Mouse (Mus musculus) liver, embryonic 13.5 days (tissue): ENCODE measurements around the gene Scgb1a1. TPM values are rescaled to one million over a fixed set of nuclear protein-coding genes. Genes with fewer than 3 reads are reported as not detected.

Experiments
- ATAC-seq: fragments of 200-750 bp; cut with Nextera tagmentation; 2 replicates; pipeline ENCODE4 v1.8.0; 2017; ENCODE audit warnings: low read depth, mild to moderate bottlenecking, moderate number of reproducible peaks, moderate library complexity
- DNase-seq: peaks from one replicate; pipeline ENCODE4 v3.0.0; 2022
- H3K27ac ChIP-seq: fragments of 300-500 bp; sonication (generic); 2 replicates; pipeline ENCODE4 v1.5.1; 2015; ENCODE audit warnings: moderate library complexity, mild to moderate bottlenecking, inconsistent platforms
- H3K27me3 ChIP-seq: fragments of 300-500 bp; sonication (generic); 2 replicates; pipeline ENCODE4 v1.6.1; 2015; ENCODE audit warnings: mild to moderate bottlenecking, inconsistent platforms
- H3K36me3 ChIP-seq: fragments of 300-500 bp; sonication (generic); 2 replicates; pipeline ENCODE4 v1.6.1; 2015; ENCODE audit warnings: mild to moderate bottlenecking, inconsistent platforms
- H3K4me1 ChIP-seq: fragments of 300-500 bp; sonication (generic); replicated peaks from 2 replicates; pipeline ENCODE4 v1.6.1; 2015; ENCODE audit warnings: inconsistent platforms
- H3K4me2 ChIP-seq: fragments of 300-500 bp; sonication (generic); 2 replicates; pipeline ENCODE4 v1.6.1; 2015; ENCODE audit warnings: inconsistent platforms, mild to moderate bottlenecking, moderate library complexity
- H3K4me3 ChIP-seq: fragments of 300-500 bp; sonication (generic); replicated peaks from 2 replicates; pipeline ENCODE4 v1.5.1; 2015; ENCODE audit warnings: mild to moderate bottlenecking, inconsistent platforms
- H3K9ac ChIP-seq: fragments of 300-500 bp; sonication (generic); 2 replicates; pipeline ENCODE4 v1.6.1; 2015; ENCODE audit warnings: mild to moderate bottlenecking, inconsistent platforms
- H3K9me3 ChIP-seq: fragments of 300-500 bp; sonication (generic); replicated peaks from 2 replicates; pipeline ENCODE4 v1.6.1; 2016; ENCODE audit warnings: inconsistent platforms
- WGBS: fragments of 180-500 bp; shearing (Covaris S2); methylation state at CpG from one replicate; pipeline ENCODE4 v1.1.7; 2015; ENCODE audit not compliant: insufficient replicate concordance; 5-methylcytosine and 5-hydroxymethylcytosine counted together
- polyA plus RNA-seq: library from polyadenylated mRNA; unstranded; fragments of >200 nt; fragmentation: Nextera tagmentation; extraction: Ambion mirVana; gene quantifications from 2 replicates; pipeline ENCODE4 v1.2.1, GENCODE M21; 2015

Gene Scgb1a1
- polyA plus RNA-seq, 1 experiment from 2014 or later = not detected

DNA sequence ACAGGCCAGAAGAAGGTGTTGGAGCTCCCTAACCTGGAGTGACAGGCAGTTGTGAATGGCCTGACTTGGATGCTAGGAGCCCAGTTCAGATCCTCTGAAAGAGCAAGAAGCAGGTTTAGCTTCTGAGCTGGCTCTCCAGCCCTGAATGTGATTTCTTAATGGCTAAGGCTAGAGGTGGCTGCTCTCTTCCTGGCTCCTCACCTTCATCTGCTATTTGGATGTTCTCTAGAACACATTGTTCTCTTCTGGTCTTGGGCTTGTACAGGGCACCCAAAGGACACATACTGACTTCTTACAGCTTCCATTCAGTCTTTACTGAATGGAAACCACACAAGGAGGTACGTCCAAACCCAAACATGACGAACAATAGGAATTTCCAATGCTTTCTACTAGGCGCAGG is 11.7 kb downstream of the Scgb1a1 start:
- no peak for DNase-seq
- Histone ChIP-seq H3K4me3 (no peak overlapping the region), H3K9me3 (no peaks in the 10 kb centered on the region), H3K36me3 (no peaks in the 10 kb centered on the region), H3K4me2 (no peak overlapping the region), H3K4me1 (peaks cover 15% of the 10 kb centered on the region), H3K27me3 (no peaks in the 10 kb centered on the region), H3K27ac (no peak overlapping the region), H3K9ac (no peak overlapping the region)
- WGBS = 72% methylated on average over 3 of the region's 3 CpGs
- no peak for ATAC-seq

DNA sequence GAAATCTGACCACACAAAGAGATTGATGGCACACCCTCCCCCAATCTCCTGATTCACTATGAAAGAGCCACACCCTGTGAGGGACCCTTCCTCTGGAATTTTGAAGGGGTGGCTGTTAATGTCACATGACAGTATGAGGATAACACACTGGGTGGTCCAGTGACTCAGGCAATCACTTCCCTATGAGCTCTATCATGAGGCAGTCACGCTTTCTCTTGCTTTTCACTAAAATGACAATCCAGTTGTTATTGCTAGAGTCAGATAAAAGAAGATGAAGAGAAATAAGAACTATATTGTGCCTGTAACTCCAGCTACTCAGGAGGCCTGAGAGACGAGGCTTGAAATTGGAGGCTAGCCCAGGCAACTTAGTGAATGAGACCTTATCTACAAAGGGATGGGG is 12.2 kb downstream of the Scgb1a1 start:
- Histone ChIP-seq H3K4me3 (no peak overlapping the region), H3K9me3 (no peaks in the 10 kb centered on the region), H3K9ac (no peak overlapping the region), H3K36me3 (no peaks in the 10 kb centered on the region), H3K4me1 (peaks cover 16% of the 10 kb centered on the region), H3K27ac (no peak overlapping the region), H3K27me3 (no peaks in the 10 kb centered on the region), H3K4me2 (no peak overlapping the region)
- 48% methylated on average over 2 of the region's 2 CpGs for WGBS
- ATAC-seq (no peak), DNase-seq (no peak)

DNA sequence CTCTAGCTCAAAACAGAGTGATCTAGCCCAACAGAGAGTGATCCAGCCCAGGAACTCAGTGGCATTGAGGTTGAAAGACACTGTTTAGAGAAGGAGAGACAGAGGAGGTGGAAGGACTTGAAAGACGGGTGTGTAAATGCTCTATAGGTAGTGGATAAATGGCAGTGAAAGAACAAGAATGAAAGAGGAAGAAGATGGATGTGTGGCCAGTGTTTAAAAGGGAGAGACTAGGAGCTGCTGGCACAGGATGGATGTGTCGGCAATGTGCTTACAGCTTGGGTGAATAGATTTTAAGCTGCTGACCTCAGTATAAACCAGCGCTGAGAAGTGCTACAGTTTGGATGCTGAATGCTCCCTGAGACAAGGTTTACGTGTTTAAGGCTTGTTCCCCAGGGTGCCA is 13.3 kb downstream of the Scgb1a1 start:
- DNase-seq = no peak
- Histone ChIP-seq H3K36me3 (no peaks in the 10 kb centered on the region), H3K9ac (no peak overlapping the region), H3K27me3 (no peaks in the 10 kb centered on the region), H3K27ac (no peak overlapping the region), H3K4me3 (no peak overlapping the region), H3K4me1 (peaks cover 20% of the 10 kb centered on the region), H3K4me2 (no peak overlapping the region), H3K9me3 (no peaks in the 10 kb centered on the region)
- WGBS = 45% methylated on average over 4 of the region's 4 CpGs
- no peak for ATAC-seq

DNA sequence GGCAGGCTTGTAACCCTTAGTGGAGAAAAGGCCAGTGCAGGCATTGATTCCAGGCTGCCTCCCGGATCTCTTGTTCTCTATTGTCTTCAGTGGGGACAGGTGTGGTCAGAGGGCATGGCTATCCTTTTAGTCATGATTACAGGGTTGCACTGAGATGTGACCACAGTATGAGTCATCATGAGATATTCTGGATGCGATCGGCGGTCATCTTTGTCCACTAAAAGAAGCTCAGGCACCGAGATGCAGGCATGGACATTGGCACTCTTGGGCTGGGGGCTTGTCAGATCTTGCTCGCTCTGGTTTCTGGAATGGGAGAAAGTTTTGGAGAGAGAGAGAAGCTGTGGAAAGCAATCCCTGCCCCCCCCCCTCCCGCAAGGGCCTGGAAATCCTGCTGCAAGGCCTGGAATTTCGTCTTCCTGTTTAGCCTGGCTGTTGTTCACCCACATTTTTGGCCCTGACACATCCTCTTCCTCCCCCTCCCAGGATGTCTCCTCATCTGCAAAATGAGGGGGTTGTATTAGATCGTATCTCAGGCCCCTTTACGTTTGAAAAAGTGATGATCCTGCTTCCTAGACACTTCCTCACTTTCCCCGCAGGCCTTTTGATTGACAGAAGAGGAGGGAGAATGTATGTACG is 13.9 kb downstream of the Scgb1a1 start:
- no peaks in the 10 kb centered on the region for H3K27me3 ChIP-seq
- DNase-seq (no peak), ATAC-seq (no peak)
- no peak overlapping the region for H3K4me2 ChIP-seq
- H3K36me3 ChIP-seq = no peaks in the 10 kb centered on the region
- H3K4me1 ChIP-seq = peaks cover 20% of the 10 kb centered on the region
- no peaks in the 10 kb centered on the region for H3K9me3 ChIP-seq
- no peak overlapping the region for H3K27ac ChIP-seq
- WGBS = 37% methylated on average over 12 of the region's 12 CpGs
- no peak overlapping the region for H3K4me3 ChIP-seq
- no peak overlapping the region for H3K9ac ChIP-seq

DNA sequence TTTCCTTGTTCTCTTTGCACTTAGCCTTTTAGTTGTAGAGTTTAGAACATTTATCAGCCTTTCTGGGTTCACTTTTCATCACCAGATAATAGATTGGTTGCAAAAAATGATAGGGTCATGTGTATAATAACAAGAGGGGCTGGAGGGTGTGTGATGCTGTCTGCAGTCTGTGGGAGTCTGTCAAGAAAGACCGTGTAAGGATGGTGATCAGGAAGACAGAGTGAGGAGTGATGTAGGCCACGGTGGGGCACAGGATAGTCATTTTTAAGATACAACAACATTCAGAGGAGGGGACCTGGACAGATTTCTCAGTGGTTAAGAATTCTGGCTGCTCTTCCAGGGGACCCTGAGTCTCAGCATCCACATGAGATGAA is 15.6 kb downstream of the Scgb1a1 start:
- ATAC-seq = no peak
- Histone ChIP-seq H3K36me3 (no peaks in the 10 kb centered on the region), H3K4me2 (no peak overlapping the region), H3K4me3 (no peak overlapping the region), H3K4me1 (peaks cover 20% of the 10 kb centered on the region), H3K27me3 (no peaks in the 10 kb centered on the region), H3K9ac (no peak overlapping the region), H3K27ac (no peak overlapping the region), H3K9me3 (no peaks in the 10 kb centered on the region)
- no peak for DNase-seq
- 49% methylated on average over 2 of the region's 2 CpGs for WGBS

DNA sequence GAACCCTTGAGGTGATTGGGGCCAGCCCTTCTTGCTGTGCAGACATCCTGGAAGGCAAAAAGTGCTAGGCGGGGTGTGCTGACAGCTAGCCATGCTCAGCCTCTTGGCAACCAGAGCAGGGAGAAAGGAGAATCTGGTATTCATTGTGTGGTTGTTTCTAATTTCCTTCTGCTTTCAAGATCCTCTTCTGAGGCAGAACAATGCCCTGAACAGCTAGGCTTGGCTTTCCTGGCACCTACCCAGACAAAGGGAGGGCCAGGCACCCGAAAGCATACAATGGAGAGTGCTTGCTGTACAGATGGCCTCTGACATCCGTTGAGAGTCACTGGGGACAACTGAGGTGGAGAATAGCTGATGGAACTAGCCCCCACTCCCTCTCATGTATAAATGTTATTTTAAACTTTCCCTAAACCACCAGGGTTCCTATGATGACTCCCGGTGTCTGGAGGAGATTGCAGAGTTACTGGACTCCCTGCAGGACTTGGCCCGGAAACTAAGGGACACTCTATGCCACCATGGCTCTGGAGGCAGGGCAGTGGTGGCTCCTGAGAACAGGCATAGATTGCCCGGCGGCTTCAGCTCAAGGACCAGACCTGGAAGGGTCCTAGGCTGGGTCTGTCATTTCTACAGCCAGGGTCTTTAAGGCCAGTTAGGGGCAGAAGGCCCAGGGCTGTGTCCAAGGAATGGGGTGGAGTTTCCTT is 16.2 kb downstream of the Scgb1a1 start:
- 45% methylated on average over 7 of the region's 7 CpGs for WGBS
- H3K4me1 ChIP-seq = peaks cover 20% of the 10 kb centered on the region
- ATAC-seq (no peak), DNase-seq (no peak)
- no peak overlapping the region for H3K4me2 ChIP-seq
- H3K9ac ChIP-seq = no peak overlapping the region
- H3K27me3 ChIP-seq = no peaks in the 10 kb centered on the region
- peak overlapping the region; percentile 25; the same call in 1 of the 2 replicates for H3K27ac ChIP-seq
- H3K36me3 ChIP-seq = no peaks in the 10 kb centered on the region
- no peaks in the 10 kb centered on the region for H3K9me3 ChIP-seq
- H3K4me3 ChIP-seq = no peak overlapping the region

DNA sequence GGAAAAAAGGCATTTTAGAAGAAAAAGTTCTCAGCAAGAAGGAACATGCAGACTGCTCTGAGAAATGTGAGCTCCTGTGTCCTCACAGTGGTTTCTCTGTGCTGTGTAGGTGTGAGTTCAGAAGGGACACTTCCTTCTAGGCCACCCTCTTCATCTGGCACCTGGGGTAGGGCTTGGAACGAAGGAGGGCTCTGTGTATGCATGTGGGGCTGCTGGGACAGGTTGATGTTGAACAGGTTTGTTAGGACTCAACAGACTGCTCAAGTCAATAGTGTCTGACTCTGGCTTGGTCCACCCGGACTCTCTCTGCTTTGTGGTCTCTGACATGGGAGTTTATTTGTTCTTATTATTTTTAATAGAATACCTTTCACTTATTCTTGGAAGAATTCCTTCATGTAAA is 17.4 kb downstream of the Scgb1a1 start:
- Histone ChIP-seq H3K4me1 (peaks cover 31% of the 10 kb centered on the region), H3K36me3 (no peaks in the 10 kb centered on the region), H3K27me3 (no peaks in the 10 kb centered on the region), H3K4me2 (no peak overlapping the region), H3K27ac (no peak overlapping the region), H3K9ac (no peak overlapping the region), H3K4me3 (no peak overlapping the region), H3K9me3 (no peaks in the 10 kb centered on the region)
- DNase-seq = no peak
- no peak for ATAC-seq
- WGBS = 65% methylated on average over 2 of the region's 2 CpGs

DNA sequence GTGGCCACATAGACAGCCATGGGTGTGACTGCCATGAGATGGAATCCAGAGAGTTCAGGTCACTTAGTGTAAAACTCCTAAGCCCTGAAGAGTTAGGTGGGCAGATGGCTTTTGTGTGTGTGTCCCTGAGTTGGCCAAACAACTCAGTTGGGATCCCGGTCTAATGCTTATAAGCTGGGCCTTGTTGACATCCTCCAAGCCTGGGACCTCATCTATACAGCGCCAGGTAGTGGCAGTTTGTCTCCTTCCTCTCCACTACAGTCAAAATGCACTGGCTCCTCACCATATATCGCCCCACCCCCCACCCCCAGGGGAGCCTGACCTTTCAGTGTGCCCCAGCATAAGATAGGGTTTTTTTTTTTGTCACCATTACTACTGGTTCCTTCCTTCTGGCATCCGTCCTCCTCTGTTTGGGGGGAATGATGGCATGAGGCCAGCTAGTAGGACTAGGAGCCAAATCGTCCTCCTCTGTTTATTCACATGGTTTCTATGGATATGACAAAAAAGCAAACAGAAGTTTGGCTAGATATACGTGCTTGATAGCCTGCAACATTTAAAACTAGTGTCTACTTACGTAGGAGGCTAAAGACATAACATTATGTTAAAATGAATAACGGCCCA is 18.0 kb downstream of the Scgb1a1 start:
- Histone ChIP-seq H3K36me3 (no peaks in the 10 kb centered on the region), H3K27me3 (no peaks in the 10 kb centered on the region), H3K4me2 (no peak overlapping the region), H3K9me3 (no peaks in the 10 kb centered on the region), H3K27ac (no peak overlapping the region), H3K9ac (no peak overlapping the region), H3K4me1 (peaks cover 31% of the 10 kb centered on the region), H3K4me3 (no peak overlapping the region)
- ATAC-seq (no peak), DNase-seq (no peak)
- 57% methylated on average over 8 of the region's 8 CpGs for WGBS

DNA sequence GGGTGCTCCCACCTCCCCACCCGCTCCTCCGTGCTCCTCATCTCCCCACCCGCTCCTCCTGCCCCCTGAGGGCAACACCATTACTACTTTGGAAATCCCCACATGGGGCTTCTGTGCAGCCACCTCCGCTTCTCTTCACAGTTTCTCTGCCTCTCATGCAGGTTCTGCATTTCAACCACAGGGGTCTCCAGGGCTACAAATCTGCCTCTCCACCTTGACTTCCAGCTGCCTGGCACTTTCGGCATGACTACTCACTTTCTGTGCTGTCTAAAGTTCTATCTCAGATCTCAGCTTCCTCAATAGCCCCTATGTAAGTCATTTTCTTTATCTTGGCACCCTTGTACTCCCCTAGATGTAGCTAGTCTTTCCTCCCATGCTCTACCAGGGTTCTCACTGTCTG is 20.5 kb downstream of the Scgb1a1 start:
- Histone ChIP-seq H3K4me2 (no peak overlapping the region), H3K27ac (no peak overlapping the region), H3K27me3 (no peaks in the 10 kb centered on the region), H3K9me3 (no peaks in the 10 kb centered on the region), H3K36me3 (no peaks in the 10 kb centered on the region), H3K9ac (no peak overlapping the region), H3K4me1 (peaks cover 29% of the 10 kb centered on the region), H3K4me3 (no peak overlapping the region)
- ATAC-seq (no peak), DNase-seq (no peak)
- 54% methylated on average over 5 of the region's 5 CpGs for WGBS

DNA sequence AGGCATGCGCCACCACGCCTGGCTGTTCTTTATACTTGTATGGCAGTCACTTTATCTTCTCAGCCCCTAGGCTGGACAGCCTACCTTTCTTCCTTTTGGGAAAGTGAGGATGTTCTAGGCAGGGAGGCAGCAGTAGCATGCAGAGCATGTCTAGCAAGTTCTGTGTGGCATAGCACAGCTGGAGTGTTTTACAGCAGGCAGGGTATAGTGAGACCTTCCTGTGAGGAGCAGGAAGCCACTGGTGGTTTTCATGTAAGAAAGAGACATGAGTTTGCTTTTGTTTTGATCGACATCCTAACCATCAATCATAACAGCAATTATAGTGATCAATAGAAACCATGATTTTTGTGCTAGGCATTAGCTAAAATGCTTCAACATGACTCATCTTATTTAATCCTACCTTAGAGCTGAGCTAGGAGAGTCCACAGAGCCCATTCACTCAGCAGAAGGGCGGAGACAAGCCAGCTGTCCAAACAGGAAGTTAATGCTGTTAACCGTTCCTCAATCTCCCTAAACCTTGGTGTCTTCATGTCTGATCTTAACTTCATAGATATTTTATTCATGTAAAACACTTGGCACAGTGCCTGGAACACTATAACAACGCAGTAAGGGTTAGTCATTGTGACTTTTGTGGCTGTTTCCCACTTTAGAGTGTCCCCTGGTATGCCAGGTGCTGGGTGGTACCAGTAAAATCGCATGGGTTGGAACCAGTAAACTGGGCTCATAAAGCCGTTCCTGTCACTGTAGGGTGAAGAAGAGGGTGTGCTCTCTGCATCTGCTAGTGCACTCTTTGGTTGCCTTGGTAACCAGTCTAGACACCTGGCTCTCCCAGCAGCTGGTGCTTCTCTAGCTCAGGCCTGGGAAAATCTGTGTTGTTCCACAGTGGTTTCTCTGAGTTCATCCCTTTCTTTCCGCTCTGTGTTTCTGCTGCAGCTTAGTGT is 21.9 kb downstream of the Scgb1a1 start:
- H3K9ac ChIP-seq = no peak overlapping the region
- no peak overlapping the region for H3K4me3 ChIP-seq
- peaks cover 23% of the 10 kb centered on the region for H3K4me1 ChIP-seq
- no peak overlapping the region for H3K27ac ChIP-seq
- ATAC-seq (no peak), DNase-seq (no peak)
- no peaks in the 10 kb centered on the region for H3K9me3 ChIP-seq
- WGBS = 40% methylated on average over 9 of the region's 9 CpGs
- no peaks in the 10 kb centered on the region for H3K36me3 ChIP-seq
- no peak overlapping the region for H3K4me2 ChIP-seq
- no peaks in the 10 kb centered on the region for H3K27me3 ChIP-seq

DNA sequence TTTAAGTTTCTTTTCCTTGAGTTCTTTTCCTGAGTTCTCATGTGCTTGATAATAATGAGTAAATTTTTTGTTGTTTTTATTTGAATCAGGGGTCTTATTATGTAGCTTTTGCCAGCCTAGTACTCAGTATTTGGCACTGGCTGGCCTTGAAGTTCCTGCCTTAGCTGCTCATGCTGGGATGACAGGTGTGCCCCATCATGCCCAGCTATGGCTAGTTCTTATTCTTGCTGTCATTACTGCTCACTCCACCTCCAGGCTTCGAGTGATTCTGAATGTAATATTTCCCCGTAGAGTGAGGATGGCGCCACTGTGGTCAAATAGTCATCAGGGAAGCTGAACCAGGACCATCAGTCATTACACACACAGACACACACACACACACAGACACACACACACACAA is 23.9 kb downstream of the Scgb1a1 start:
- Histone ChIP-seq H3K36me3 (no peaks in the 10 kb centered on the region), H3K4me2 (no peak overlapping the region), H3K4me1 (peaks cover 24% of the 10 kb centered on the region), H3K9me3 (no peaks in the 10 kb centered on the region), H3K27ac (no peak overlapping the region), H3K9ac (no peak overlapping the region), H3K27me3 (no peaks in the 10 kb centered on the region), H3K4me3 (no peak overlapping the region)
- ATAC-seq (no peak), DNase-seq (no peak)
- WGBS = 75% methylated on average over 3 of the region's 3 CpGs
